Mouse (Mus musculus) liver, adult 2 months (tissue): ENCODE results near the gene Bcdin3d. TPM values are rescaled to one million over a fixed set of nuclear protein-coding genes. Genes with fewer than 3 reads are reported as not detected.

Source experiments
- DNase-seq: peaks from one replicate; pipeline ENCODE4 v3.0.0-alpha.2; 2011; ENCODE audit warnings: low read depth, low spot score; ENCODE audit errors: extremely low read depth
- H3K27ac ChIP-seq: fragments of 200-500 bp; replicated peaks from 2 replicates; pipeline ENCODE4 v1.5.1; 2012; ENCODE audit warnings: low read depth, mild to moderate bottlenecking, control low read depth, inconsistent platforms, low read length; ENCODE audit not compliant: insufficient read depth
- H3K27me3 ChIP-seq: fragments of 200-500 bp; 2 replicates; pipeline ENCODE4 v1.6.1; 2012; ENCODE audit warnings: mild to moderate bottlenecking, moderate library complexity, low read length, inconsistent platforms; ENCODE audit not compliant: control insufficient read depth, insufficient read depth
- H3K36me3 ChIP-seq: fragments of 200-500 bp; 2 replicates; pipeline ENCODE4 v1.6.1; 2012; ENCODE audit warnings: low read length, inconsistent platforms; ENCODE audit not compliant: control insufficient read depth, insufficient read depth
- H3K4me1 ChIP-seq: fragments of 200-500 bp; 2 replicates; pipeline ENCODE4 v1.6.1; 2011; ENCODE audit warnings: low read length; ENCODE audit not compliant: control insufficient read depth, insufficient read depth
- H3K4me3 ChIP-seq: fragments of 200-500 bp; 2 replicates; pipeline ENCODE4 v1.5.1; 2011; ENCODE audit warnings: low read depth, mild to moderate bottlenecking, control low read depth, low read length, moderate library complexity; ENCODE audit not compliant: insufficient read depth
- H3K79me2 ChIP-seq: fragments of 200-500 bp; 2 replicates; pipeline ENCODE4 v1.6.1; 2012; ENCODE audit warnings: inconsistent platforms, mild to moderate bottlenecking, low read length, moderate library complexity; ENCODE audit not compliant: control insufficient read depth, insufficient read depth
- H3K9ac ChIP-seq: fragments of 200-500 bp; 2 replicates; pipeline ENCODE4 v1.6.1; 2012; ENCODE audit warnings: low read depth, mild to moderate bottlenecking, control low read depth, inconsistent platforms, low read length
- CTCF ChIP-seq: fragments of 200-500 bp; IDR thresholded peaks from 2 replicates; pipeline ENCODE4 v1.5.1; 2011; ENCODE audit warnings: low read depth, low read length, control low read depth
- POLR2A ChIP-seq: fragments of 200-500 bp; IDR thresholded peaks from 2 replicates; pipeline ENCODE4 v1.6.1; 2011; ENCODE audit warnings: low read length, control low read depth; ENCODE audit not compliant: insufficient read depth; ENCODE audit errors: extremely low read depth
- WGBS: fragments of 180-500 bp; shearing (Covaris S2); methylation state at CpG from one replicate; pipeline ENCODE4 v1.1.7; 2018; 5-methylcytosine and 5-hydroxymethylcytosine counted together
- polyA plus RNA-seq: library from polyadenylated mRNA; depleted of rRNA; stranded (reverse); fragments of >200 nt; gene quantifications from 2 replicates; pipeline ENCODE4 v1.2.3, GENCODE M21; 2012
- total RNA-seq: library from RNA; depleted of rRNA; stranded (reverse); fragments of >200 nt; gene quantifications from 2 replicates; pipeline ENCODE4 v1.2.3, GENCODE M21; 2014

The Bcdin3d gene
- total and polyA plus RNA-seq, 2 experiments, result 3.1 to 3.2 TPM

GRCm38 (mm10) chr15:99463194-99463593, 11.3 kb downstream of the Bcdin3d start:
- DNase-seq, result no peak
- H3K27ac ChIP-seq, result no peak overlapping the region
- H3K9ac ChIP-seq, result no peak overlapping the region
- TF ChIP-seq CTCF (no peak), POLR2A (no peak)
- WGBS, result 38% methylated on average over 13 of the region's 13 CpGs
- H3K4me3 ChIP-seq, result no peak overlapping the region
- no peaks in the 10 kb centered on the region for H3K4me1 ChIP-seq
- no peaks in the 10 kb centered on the region for H3K36me3 ChIP-seq
- H3K27me3 ChIP-seq, result no peaks in the 10 kb centered on the region
- H3K79me2 ChIP-seq, result no peaks in the 10 kb centered on the region

- H3K4me3 ChIP-seq, result peak within 1 kb of the TSS; percentile 84
- no peaks in the 10 kb centered on the region for H3K27me3 ChIP-seq
- 2% methylated on average over 44 of the region's 45 CpGs for WGBS
- no peak for TF ChIP-seq POLR2A
- no peak for TF ChIP-seq CTCF
- H3K9ac ChIP-seq, result peak within 1 kb of the TSS; percentile 64
- no peaks in the 10 kb centered on the region for H3K79me2 ChIP-seq
- peak; percentile 53 for DNase-seq
- H3K27ac ChIP-seq, result 0 out of 2 replicates have a peak within 1 kb of the TSS, but pooled peaks have one; percentile 2
- no peaks in the 10 kb centered on the region for H3K4me1 ChIP-seq
- no peaks in the 10 kb centered on the region for H3K36me3 ChIP-seq
Observed at GRCm38 (mm10) chr15:99457606-99458401, 16.7 kb downstream of the Bcdin3d start, which contains the start of gene Nckap5l. TSS of gene Nckap5l (minus strand) at chr15:99457748.

- Histone ChIP-seq H3K4me1 (no peaks in the 10 kb centered on the region), H3K27me3 (no peaks in the 10 kb centered on the region), H3K9ac (peak overlapping the region; percentile 64), H3K4me3 (peak overlapping the region; percentile 84), H3K79me2 (no peaks in the 10 kb centered on the region), H3K27ac (0 out of 2 replicates have a peak overlapping the region, but pooled peaks have one; percentile 2), H3K36me3 (no peaks in the 10 kb centered on the region)
- DNase-seq, result no peak
- WGBS, result 7% methylated on average over 43 of the region's 43 CpGs
- TF ChIP-seq POLR2A (no peak), CTCF (no peak)
Observed at GRCm38 (mm10) chr15:99456963-99457605, 17.4 kb downstream of the Bcdin3d start.

GRCm38 (mm10) chr15:99456338-99456962, 18.1 kb downstream of the Bcdin3d start:
- no peak for DNase-seq
- Histone ChIP-seq H3K4me3 (peak overlapping the region; percentile 84), H3K27me3 (no peaks in the 10 kb centered on the region), H3K79me2 (no peaks in the 10 kb centered on the region), H3K36me3 (no peaks in the 10 kb centered on the region), H3K9ac (peak overlapping the region; percentile 40), H3K4me1 (no peaks in the 10 kb centered on the region), H3K27ac (0 out of 2 replicates have a peak overlapping the region, but pooled peaks have one; percentile 2)
- TF ChIP-seq POLR2A, result no peak
- no peak for TF ChIP-seq CTCF
- 63% methylated on average over 7 of the region's 7 CpGs for WGBS

- Histone ChIP-seq H3K36me3 (no peaks in the 10 kb centered on the region), H3K79me2 (no peaks in the 10 kb centered on the region), H3K9ac (no peak overlapping the region), H3K27me3 (no peaks in the 10 kb centered on the region), H3K4me3 (no peak overlapping the region), H3K4me1 (no peaks in the 10 kb centered on the region), H3K27ac (no peak overlapping the region)
- no peak for TF ChIP-seq POLR2A
- no peak for TF ChIP-seq CTCF
- no peak for DNase-seq
- WGBS, result 92% methylated on average over 3 of the region's 3 CpGs
Observed at GRCm38 (mm10) chr15:99455415-99455814, 19.1 kb downstream of the Bcdin3d start.
